Mouse (Mus musculus) small intestine, adult 2 months (tissue): Measurements from ENCODE around the gene Dtx1.

Experiments used
- CTCF ChIP-seq: fragments of 200-500 bp; IDR thresholded peaks from 2 replicates; pipeline ENCODE4 v1.5.1; 2012; ENCODE audit warnings: low read depth, mild to moderate bottlenecking, control low read depth, inconsistent platforms, low read length, moderate library complexity, mixed read lengths; ENCODE audit not compliant: insufficient replicate concordance, insufficient read length; ENCODE audit errors: extremely low read depth
- POLR2A ChIP-seq: fragments of 200-500 bp; IDR thresholded peaks from 2 replicates; pipeline ENCODE4 v1.6.1; 2012; ENCODE audit warnings: low read depth, mild to moderate bottlenecking, control low read depth, inconsistent platforms, low read length, moderate library complexity

GRCm38 (mm10) chr5:120677516-120677915, 34.2 kb downstream of the Dtx1 start:
- no peak for TF ChIP-seq CTCF
- TF ChIP-seq POLR2A = no peak
